Mouse (Mus musculus) embryonic stem cell, embryonic (primary cell): Measurements from ENCODE around the gene H2al1d.
"Not testable (repeated sequence)": the region's sequence is repeated elsewhere in the genome, so short reads cannot be mapped to it uniquely, and the experiment has no call there.

Source experiments
- CTCF ChIA-PET, 4 experiments: fragments of 300-600 bp in 2 of 4; fragments of 350-600 bp in 2 of 4; sonication (Branson Sonifier 250); formaldehyde crosslinking; loops; one replicate each; lab custom pipeline; 2022; ENCODE audit warnings: inconsistent platforms in 2 of 4; lab: Charles Lee
- POLR2A ChIA-PET, 4 experiments: fragments of 300-600 bp in 2 of 4; fragments of 350-600 bp in 2 of 4; sonication (Branson Sonifier 250); formaldehyde crosslinking; loops; one replicate each; lab custom pipeline; 2022; ENCODE audit warnings: antibody characterized with exemption in 4 of 4, inconsistent platforms in 1 of 4; lab: Charles Lee

Gene H2al1d

GRCm38 (mm10) chrX:11308524-11308923, at the start of gene H2al1d:
Gene H2al1d, plus strand, starts transcription at chrX:11308824.
- CTCF ChIA-PET, POLR2A ChIA-PET: not testable (repeated sequence)

DNA sequence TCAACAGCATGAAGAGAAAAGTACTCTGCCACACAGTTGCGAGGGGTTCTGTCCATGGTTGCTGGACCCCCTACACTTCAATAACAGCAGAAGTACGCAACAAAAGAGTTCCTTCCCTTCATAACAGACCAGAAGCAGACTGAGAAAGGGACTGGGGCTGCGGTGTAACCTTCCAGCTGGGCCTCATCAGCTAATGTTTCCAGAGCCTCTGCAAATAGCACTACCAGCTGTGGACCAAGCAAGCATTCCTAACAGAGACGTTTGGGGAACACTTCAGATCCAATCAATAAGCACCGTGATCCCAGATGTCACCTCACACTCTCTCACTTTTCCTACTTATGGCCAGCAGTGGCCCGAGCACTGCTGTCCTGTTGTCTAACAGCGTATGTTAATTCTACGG, 43.7 kb upstream of the H2al1d start:
- CTCF ChIA-PET = no interaction called here
- POLR2A ChIA-PET = no interaction called here

- ChIA-PET POLR2A (interaction anchor here in 2 of 4 experiments (0.5 to 0.6 kb wide), 2 partner anchors 735 to 1237 kb away, joined by 3 to 12 read pairs; no protein-coding TSS in a partner anchor), CTCF (no interaction called here)
Measured at GRCm38 (mm10) chrX:11267791-11268190, 40.8 kb upstream of the H2al1d start.

- ChIA-PET CTCF (no interaction called here), POLR2A (no interaction called here)
Measured at GRCm38 (mm10) chrX:11269074-11269473, 39.5 kb upstream of the H2al1d start.

GRCm38 (mm10) chrX:11273190-11273589, 35.4 kb upstream of the H2al1d start:
- POLR2A ChIA-PET = no interaction called here
- CTCF ChIA-PET = no interaction called here

GRCm38 (mm10) chrX:11277083-11277482, 31.5 kb upstream of the H2al1d start:
- ChIA-PET POLR2A (no interaction called here), CTCF (no interaction called here)

DNA sequence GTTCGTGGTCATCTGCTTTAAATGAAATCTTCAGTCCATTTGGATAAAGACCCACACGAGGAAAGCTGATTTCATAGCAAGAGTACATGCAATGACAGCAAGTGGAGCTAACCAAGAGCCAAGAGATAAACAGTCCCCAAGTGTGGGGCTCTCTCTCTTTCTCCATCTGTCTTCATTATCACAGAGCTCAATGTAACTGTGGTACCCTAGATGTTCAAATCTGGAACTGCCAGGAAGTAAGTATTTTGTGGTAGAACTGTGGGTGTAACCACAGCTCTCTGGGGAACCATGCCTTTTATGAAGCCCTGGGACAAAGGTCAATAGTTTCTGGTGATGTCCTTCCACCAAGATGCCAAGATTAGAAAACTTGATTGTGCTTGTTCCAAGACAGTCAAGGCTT, 27.9 kb upstream of the H2al1d start:
- POLR2A ChIA-PET = no interaction called here

DNA sequence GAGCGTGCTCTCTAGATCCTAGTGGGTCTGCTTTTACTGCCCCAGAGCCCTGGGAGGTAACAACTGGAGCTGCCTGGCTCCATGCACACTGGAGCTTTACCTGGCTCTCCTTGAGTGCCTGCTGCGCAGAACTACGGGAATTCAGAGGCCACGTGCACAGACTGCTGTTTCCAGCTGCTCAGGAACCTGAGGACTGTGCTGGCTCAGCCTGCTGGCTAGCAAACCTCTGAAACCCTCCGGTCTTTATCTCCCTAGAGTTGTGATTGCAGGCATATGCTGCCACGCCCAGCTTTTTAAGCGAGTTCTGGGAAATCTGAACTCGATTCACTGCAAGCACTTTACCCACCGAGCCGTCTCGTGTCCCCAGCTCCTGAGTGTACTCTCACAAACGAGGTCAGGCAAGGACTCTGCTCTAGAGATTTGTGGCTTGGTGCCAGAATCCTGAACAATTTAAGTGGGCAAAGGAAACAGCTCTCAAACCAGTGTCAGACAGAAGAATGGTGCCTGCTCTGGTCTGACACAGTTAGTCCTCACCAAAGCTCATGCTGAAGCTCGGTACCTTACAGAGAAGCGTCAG, 20.2 kb upstream of the H2al1d start:
- CTCF ChIA-PET = interaction anchor here in 1 of 4 experiments (0.6 kb wide), 1 partner anchor 406 kb away, joined by 9 read pairs; no protein-coding TSS in a partner anchor
- POLR2A ChIA-PET = interaction anchor here in 1 of 4 experiments (0.6 kb wide), 1 partner anchor 908 kb away, joined by 3 read pairs; no protein-coding TSS in a partner anchor

More for the DNA sequence above, 27.9 kb upstream of the H2al1d start:
- CTCF ChIA-PET = no interaction called here

DNA sequence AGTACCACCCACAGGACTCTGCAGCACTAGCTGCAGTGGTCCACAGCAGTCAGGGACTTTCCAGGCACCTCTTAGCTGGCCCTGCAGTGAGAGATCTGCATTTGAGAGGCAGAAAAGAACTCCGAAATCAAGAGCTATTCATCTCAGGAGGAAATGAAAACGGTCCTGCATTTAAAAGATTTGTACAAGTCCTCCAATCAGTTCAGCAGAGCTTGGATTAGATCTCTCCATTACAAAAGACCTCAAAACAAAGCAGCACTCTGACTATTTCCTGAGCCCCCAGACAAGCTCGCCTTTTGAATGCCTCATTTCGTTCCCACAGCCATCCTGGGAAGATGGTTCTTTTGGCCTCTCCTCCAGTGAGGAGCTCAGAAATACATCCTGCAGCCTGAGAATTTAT, 19.4 kb upstream of the H2al1d start:
- POLR2A ChIA-PET = interaction anchor here in 1 of 4 experiments (1.4 kb wide), 1 partner anchor 11 kb away, joined by 3 read pairs; no protein-coding TSS in a partner anchor
- CTCF ChIA-PET = interaction anchor here in 1 of 4 experiments (0.6 kb wide), 1 partner anchor 1732 kb away, joined by 3 read pairs; no protein-coding TSS in a partner anchor

- POLR2A ChIA-PET, CTCF ChIA-PET: not testable (repeated sequence)
Measured at GRCm38 (mm10) chrX:11298957-11299356, 9.7 kb upstream of the H2al1d start, which contains the start of gene H2al1a. Gene H2al1a, plus strand, starts transcription at chrX:11299257.

- CTCF ChIA-PET, POLR2A ChIA-PET: not testable (repeated sequence)
Measured at GRCm38 (mm10) chrX:11302132-11302531, 6.5 kb upstream of the H2al1d start, which contains the start of gene H2al1b. Gene H2al1b, plus strand, starts transcription at chrX:11302432.

- POLR2A ChIA-PET, CTCF ChIA-PET: not testable (repeated sequence)
Measured at GRCm38 (mm10) chrX:11305355-11305754, 3.3 kb upstream of the H2al1d start, which contains the start of gene H2al1c. Gene H2al1c, plus strand, starts transcription at chrX:11305655.

GRCm38 (mm10) chrX:11311634-11312033, 3.0 kb downstream of the H2al1d start, which contains the start of gene H2al1e:
Gene H2al1e, plus strand, starts transcription at chrX:11311934.
- CTCF ChIA-PET, POLR2A ChIA-PET: not testable (repeated sequence)

DNA sequence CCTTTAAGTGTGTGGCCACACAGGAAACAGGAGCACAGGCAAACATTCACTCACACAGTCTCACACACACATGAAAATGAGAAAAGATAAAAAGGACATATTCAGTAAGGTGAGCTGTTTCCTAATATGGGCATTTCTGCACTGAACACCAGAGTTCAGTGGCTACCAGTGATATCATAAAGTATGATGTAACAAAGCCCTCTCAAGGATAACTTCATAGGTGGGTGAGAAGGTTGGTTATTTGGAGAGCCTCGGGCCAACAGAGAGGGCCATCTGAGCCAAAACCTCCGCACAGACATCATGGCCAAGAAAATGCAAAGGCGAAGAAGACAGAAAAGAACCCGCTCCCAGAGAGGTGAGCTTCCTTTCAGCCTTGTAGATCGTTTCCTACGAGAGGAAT, 6.2 kb downstream of the H2al1d start, which contains the start of gene H2al1f:
H2al1f (plus strand) TSS at position 301 of the 400 bp plus-strand sequence.
- CTCF ChIA-PET, POLR2A ChIA-PET: not testable (repeated sequence)

GRCm38 (mm10) chrX:11317956-11318355, 9.3 kb downstream of the H2al1d start, which contains the start of gene H2al1g:
Gene H2al1g, plus strand, starts transcription at chrX:11318256.
- CTCF ChIA-PET, POLR2A ChIA-PET: not testable (repeated sequence)

DNA sequence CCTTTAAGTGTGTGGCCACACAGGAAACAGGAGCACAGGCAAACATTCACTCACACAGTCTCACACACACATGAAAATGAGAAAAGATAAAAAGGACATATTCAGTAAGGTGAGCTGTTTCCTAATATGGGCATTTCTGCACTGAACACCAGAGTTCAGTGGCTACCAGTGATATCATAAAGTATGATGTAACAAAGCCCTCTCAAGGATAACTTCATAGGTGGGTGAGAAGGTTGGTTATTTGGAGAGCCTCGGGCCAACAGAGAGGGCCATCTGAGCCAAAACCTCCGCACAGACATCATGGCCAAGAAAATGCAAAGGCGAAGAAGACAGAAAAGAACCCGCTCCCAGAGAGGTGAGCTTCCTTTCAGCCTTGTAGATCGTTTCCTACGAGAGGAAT, 12.6 kb downstream of the H2al1d start, which contains the start of gene H2al1h:
H2al1h (plus strand) TSS at position 301 of the 400 bp plus-strand sequence.
- POLR2A ChIA-PET = not testable (repeated sequence)

GRCm38 (mm10) chrX:11324359-11324758, 15.7 kb downstream of the H2al1d start, which contains the start of gene H2al1i:
Gene H2al1i, plus strand, starts transcription at chrX:11324659.
- POLR2A ChIA-PET = not testable (repeated sequence)

More for the DNA sequence above, 12.6 kb downstream of the H2al1d start, which contains the start of gene H2al1h:
- CTCF ChIA-PET = not testable (repeated sequence)

DNA sequence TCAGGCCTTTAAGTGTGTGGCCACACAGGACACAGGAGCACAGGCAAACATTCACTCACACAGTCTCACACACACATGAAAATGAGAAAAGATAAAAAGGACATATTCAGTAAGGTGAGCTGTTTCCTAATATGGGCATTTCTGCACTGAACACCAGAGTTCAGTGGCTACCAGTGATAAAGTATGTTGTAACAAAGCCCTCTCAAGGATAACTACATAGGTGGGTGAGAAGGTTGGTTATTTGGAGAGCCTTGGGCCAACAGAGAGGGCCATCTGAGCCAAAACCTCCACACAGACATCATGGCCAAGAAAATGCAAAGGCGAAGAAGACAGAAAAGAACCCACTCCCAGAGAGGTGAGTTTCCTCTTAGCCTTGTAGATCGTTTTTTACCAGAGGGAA, 18.9 kb downstream of the H2al1d start, which contains the start of gene H2al1j:
H2al1j (plus strand) TSS at position 301 of the 400 bp plus-strand sequence.
- POLR2A ChIA-PET = not testable (repeated sequence)

More at GRCm38 (mm10) chrX:11324359-11324758, 15.7 kb downstream of the H2al1d start, which contains the start of gene H2al1i:
- CTCF ChIA-PET = not testable (repeated sequence)

DNA sequence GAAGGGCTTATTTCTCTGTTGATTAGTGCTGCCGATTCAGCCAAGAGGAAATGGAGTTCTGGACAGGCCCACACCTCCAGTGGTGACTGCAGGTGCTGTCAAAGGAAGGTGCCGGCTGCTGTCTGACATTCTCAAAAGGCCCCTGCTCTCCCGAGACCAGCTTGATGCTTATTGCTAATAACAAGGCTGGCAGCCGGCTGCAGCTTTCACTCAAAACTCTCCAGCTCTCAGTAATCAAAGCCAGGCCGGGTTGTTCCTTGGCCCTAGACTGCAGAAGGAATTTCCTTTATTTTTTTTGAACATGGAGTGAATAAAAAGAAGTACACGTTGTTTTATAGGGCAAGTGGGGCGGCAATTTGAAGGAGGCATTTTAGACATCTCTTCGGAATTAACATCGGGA, 37.1 kb downstream of the H2al1d start:
- POLR2A ChIA-PET = no interaction called here
- CTCF ChIA-PET = no interaction called here

More for the DNA sequence above, 18.9 kb downstream of the H2al1d start, which contains the start of gene H2al1j:
- CTCF ChIA-PET = not testable (repeated sequence)

- CTCF ChIA-PET = no interaction called here
Measured at GRCm38 (mm10) chrX:11346756-11347155, 38.1 kb downstream of the H2al1d start.

More at GRCm38 (mm10) chrX:11346756-11347155, 38.1 kb downstream of the H2al1d start:
- POLR2A ChIA-PET = no interaction called here
